Mouse (Mus musculus): ENCODE data around the gene Ccdc34.

DNA sequence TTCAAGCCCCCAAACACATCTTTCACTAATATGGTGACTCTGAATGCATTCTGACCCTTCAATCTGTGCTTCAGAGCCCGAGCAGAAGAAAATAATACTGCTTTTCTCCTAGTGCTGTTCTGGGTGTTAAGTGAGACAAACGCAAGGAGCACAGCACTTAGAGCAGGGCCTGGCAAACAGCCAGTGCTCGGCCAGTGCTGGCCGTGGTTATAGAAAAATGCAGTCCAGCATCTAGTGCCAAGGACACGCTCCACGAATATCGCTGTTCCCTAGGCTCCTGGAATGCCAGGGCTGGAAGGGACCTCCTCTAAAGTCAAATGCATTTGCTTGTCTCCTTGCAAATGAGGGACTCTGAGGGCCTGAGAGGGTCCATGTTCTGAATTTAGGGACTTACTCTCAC is 160.3 kb downstream of the Ccdc34 start:
- TF ChIP-seq POLR2A (IDR thresholded peaks at IDR 0.05; ENCODE audit: insufficient read length, low read depth) = no peak
- no peak for TF ChIP-seq SRF (IDR thresholded peaks at IDR 0.05; ENCODE audit: control insufficient read depth, insufficient read length, low read depth)
- TF ChIP-seq MYOG (IDR thresholded peaks at IDR 0.05; ENCODE audit: control insufficient read depth in 1 of 3, insufficient read depth in 1 of 3, insufficient read length in 2 of 3, low read depth in 2 of 3) = no peak
- no peak for TF ChIP-seq USF1 (IDR thresholded peaks at IDR 0.05; ENCODE audit: low read depth)
- TF ChIP-seq MYOD1 (IDR thresholded peaks at IDR 0.05; ENCODE audit: control insufficient read depth in 1 of 3, insufficient read length in 2 of 3, low read depth in 2 of 3) = peak in 1 of 3 experiments; percentile 9
- TF ChIP-seq POLR2AphosphoS2 (IDR thresholded peaks at IDR 0.05; ENCODE audit: insufficient read length, low read depth) = no peak

Measured in myocyte (in vitro differentiated cells).